Mouse (Mus musculus): ENCODE data around the gene Exoc4.

Exoc4 gene

DNA sequence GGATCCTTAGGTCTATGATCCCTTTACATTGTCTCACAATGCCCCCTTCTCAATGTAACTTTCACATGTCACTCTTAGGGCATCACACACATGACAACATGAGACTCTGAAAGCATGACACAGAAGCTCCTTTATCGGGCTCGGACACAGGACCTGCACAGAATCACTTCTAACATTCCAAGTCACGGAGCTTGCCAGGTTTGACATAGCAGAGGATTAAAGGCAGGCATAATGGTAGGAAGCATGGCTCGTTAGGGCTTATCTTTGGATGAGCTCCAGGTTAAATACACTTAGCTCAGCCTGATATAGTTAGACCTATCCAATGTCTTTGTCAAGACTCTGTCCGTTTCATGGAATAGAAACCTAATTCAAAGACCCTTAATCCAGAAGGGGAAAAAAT lies 690.3 kb downstream of the Exoc4 start:
- no peak for DNase-seq (ENCODE audit: low read depth)

- no peak for DNase-seq (ENCODE audit: low read depth)
These were observed 698.1 kb downstream of the Exoc4 start for GRCm38 (mm10) chr6:33946911-33947489.

GRCm38 (mm10) chr6:33950113-33950512 lies 701.2 kb downstream of the Exoc4 start:
- no peak for DNase-seq (ENCODE audit: low read depth)

DNA sequence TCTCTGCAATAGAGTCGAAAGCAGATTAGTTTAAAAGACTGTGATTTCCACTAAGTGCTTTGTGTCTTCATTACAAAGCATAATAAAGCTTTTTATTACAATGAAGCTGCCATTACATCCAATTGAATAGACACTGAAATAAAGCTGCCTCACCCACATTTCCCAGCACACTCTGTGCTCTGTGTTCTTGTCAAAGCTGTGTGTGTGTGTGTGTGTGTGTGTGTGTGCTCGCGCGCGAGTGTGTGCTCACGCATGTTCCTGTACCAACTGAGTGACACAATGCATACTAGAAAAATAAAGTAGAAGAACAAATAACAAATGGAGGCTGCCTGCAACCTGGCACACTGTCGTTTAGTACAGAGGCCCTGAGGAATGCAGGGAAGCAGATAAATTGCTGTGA lies 706.6 kb downstream of the Exoc4 start:
- DNase-seq (ENCODE audit: low read depth) = no peak

- DNase-seq (ENCODE audit: low read depth) = no peak
These were observed 709.4 kb downstream of the Exoc4 start for GRCm38 (mm10) chr6:33958281-33958680.

DNA sequence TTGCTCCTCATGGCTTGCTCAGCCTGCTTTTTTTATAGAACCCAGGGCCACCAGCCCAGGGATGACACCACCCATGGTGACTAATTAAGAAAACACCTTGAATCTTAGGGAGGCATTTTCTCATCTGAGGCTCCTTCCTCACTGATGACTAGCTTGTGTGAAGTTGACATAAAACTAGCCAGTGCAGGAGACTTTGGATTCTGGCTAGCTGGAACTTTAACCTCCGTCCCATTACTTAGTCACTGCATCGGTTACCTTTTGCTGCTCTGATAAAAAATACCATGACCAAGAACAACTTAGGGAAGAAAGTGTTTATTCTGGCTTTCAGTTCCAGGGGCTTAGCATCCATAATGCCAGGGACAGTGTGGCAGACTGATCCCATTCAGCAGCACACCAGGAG lies 711.9 kb downstream of the Exoc4 start:
- DNase-seq (ENCODE audit: low read depth) = no peak

DNA sequence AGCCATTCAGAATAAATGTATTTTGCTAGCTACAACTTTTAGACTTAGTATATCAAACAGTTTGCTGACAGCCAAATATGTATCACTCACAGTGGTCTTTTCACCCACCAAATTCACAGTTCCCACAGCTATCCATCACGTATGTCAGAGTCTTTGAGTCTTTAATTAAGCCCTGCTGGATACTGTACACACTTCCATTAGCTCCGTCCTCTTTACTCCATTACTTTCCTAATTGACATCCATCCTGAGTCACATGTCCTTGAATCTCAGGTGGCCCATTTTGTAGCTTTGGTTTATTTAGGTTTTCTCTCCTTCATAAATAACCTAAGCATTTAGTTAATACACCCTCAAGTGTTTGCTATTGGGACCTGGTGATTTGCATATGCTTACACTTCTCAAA lies 714.2 kb downstream of the Exoc4 start:
- no peak for DNase-seq (ENCODE audit: low read depth)

- no peak for DNase-seq (ENCODE audit: low read depth)
These were observed 716.7 kb downstream of the Exoc4 start for GRCm38 (mm10) chr6:33965571-33965970.

- DNase-seq (ENCODE audit: low read depth) = no peak
These were observed 719.9 kb downstream of the Exoc4 start for GRCm38 (mm10) chr6:33968746-33969145.

GRCm38 (mm10) chr6:33972801-33973200 lies 723.9 kb downstream of the Exoc4 start:
- no peak for DNase-seq (ENCODE audit: low read depth)

DNA sequence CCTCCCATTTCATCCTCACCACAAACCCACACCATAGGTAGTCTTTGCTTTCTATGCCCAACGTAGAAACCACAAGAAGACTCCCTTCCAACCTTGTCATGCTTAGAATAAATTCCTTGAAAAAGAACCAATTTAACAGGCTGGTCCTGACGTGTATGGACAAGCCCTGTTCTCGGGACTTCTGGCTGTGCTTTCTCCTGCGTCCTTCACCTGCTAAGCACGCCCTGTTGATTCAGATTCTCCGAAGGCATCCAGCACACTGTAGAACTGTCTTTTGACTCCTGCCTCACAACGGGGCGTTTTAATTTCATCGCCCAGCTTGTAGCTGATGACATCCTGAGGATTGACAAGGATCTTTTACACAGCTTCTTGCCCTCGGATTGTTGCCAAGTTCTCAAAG lies 727.7 kb downstream of the Exoc4 start:
- no peak for DNase-seq (ENCODE audit: low read depth)

GRCm38 (mm10) chr6:33977448-33977847 lies 728.6 kb downstream of the Exoc4 start:
- no peak for DNase-seq (ENCODE audit: low read depth)

- no peak for DNase-seq (ENCODE audit: low read depth)
These were observed 729.0 kb downstream of the Exoc4 start for GRCm38 (mm10) chr6:33977880-33978279.

DNA sequence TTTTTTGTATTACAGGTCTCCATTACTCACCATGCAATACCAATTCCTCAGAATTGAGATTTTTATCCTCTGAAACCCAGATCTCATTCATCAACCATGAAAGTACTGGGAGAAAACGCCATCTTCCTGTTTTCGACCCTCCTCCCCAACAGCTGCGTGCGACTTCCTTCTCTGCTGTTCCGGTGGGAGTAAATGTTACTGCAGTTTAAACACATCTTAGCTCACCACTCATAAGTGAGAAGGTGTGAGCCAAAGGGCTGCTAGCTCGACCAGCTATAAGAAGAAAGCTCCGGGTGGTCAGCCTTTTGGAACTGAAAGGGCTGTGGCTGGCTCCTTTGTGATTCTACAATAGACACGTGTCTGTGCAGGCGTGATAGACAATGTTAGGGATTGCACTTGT lies 733.8 kb downstream of the Exoc4 start:
- no peak for DNase-seq (ENCODE audit: low read depth)

DNA sequence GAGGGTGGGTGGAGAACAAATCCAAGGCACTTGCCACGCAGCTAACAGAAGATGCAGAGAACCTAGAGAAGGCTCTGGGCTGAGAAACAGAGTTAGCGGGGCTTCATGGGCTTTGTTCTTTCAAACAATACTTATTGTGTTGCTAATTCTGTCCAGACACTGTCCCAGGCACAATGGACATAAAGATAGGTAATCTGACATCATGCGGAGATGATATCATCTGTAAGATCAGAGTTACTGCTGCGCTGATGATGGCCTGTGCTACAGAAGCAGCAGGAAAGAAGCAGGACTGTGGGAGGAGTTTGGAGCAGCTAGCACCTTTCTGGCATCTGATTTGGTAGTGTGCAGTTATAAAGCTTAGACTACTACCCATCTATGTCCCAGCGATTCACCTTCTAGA lies 738.2 kb downstream of the Exoc4 start:
- no peak for DNase-seq (ENCODE audit: low read depth)

DNA sequence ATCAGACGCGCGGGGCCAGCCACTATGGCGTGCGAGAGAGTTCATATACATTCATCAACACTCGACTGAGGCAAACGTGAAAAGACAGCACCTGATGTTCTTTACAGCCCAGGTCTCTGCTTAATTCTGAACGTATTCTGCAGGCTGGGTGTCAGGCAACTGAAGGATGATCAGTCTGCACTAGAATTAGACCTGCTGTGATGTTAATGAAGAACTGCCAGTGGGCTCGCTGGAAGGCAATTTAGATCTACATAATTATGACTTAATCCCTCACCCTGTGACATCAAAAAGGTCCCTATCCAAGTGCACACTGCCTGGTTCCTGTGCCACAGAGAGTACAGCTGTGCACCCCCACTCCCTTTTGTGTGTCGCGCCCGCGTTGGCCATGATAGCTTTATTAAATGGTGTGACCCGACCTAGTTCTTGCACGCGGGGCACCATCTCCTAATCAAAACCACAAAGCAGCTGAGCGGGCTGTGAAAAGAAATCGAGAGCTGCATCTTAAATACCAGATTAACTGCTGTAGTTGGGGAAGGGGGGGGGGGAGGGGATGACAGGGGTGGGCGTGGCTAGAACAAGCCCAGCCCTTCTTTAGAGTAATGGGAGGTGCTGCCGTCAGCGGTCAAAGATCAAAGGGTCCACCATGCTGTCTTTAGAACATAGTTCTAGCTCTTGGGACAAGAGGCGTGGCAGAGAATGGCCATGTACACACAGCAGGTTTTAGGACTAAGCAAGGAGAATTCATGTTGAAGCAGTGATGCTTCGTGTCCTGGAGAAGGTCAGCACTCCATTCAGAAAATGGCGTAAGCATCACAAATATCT lies 743.5 kb downstream of the Exoc4 start:
- DNase-seq (ENCODE audit: low read depth) = no peak

DNA sequence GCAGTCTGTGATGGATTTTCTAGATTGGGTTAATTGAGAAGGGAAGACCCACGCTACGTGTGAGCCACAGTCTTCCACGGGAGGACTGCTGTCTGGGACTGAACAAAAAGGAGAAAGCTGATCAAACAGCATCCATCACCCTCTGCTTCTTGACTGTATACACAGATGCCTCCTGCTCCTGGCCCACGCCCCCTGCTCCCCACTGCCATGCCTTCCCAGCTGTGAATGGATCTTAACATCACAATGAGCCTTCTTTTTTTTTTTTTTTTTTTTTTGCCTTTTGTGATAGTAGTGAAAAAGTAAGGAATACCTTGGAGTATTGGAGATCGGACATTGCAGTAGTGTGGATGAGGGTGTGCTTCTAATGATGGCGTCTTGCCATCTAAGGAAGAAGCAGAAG lies 745.0 kb downstream of the Exoc4 start:
- no peak for DNase-seq (ENCODE audit: low read depth)

- no peak for DNase-seq (ENCODE audit: low read depth)
These were observed 749.7 kb downstream of the Exoc4 start for GRCm38 (mm10) chr6:33998590-33998989.

DNA sequence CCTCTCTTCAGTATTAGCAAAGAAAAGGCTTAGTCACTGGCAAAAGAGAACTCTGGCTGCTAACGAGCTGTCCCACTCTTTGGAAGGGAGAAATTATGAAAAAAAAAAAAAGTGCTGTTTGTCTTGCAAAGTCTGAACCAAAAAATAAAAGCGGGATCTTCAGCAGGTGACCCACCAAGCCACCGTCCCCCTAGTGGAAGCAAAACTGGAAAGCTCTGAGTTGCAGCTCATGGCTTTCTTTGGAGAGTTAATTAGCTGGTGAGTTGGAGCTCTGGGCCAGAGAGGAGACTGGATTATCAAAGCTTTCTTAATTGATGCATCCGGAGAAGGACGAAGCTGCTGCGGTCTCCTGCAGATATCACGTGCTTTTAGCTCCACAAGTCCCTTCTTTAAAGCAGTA lies 750.6 kb downstream of the Exoc4 start:
- no peak for DNase-seq (ENCODE audit: low read depth)

DNA sequence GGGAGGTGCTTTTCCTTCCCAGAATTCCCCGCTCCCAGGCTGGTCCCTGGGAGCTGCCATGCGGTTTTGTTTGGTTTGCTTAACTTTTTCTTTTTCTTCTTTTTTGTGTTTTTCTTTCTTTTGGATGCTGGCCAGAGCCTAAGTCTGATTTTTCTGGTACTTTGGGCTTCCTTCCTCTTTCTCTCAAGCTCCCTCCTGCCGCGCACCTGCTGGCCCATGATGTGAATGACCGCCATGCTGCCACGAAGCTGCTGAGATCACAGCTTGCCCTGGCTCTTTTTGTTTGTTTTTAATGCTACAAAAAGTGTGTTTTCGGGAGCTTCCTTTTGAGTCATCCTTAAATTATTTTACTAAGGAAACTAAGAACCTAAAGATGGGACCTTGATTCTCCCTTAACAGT lies 751.8 kb downstream of the Exoc4 start:
- DNase-seq (ENCODE audit: low read depth) = no peak

DNA sequence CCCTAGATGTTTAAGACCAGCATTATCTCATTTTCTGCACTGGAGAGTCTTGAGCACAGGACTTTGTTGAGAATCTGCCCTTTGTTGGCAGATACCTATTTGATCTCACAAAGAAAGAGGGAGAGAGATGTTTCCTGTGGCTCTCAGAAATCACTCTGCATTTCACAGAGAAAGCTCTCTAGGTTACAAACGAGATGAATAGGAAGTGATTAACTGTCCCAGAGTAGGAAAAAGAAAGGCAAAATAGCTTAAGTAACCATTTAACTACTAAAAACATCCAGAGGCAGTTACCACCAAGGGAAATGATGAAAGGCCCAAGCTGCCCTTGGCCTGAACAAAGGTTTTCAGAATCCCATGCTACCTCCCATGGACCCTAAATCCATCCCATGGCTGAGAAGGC lies 754.1 kb downstream of the Exoc4 start:
- no peak for DNase-seq (ENCODE audit: low read depth)

GRCm38 (mm10) chr6:34013469-34013868 lies 764.6 kb downstream of the Exoc4 start:
- no peak for DNase-seq (ENCODE audit: low read depth)
